Mouse (Mus musculus) kidney, adult 18-20 months (tissue): Measurements from ENCODE around the gene Rab44.
"Not testable (repeated sequence)": the region's sequence is repeated elsewhere in the genome, so short reads cannot be mapped to it uniquely, and the experiment has no call there.

Experiments used
- DNase-seq: peaks from one replicate; pipeline ENCODE4 v3.0.0; 2021

The Rab44 gene

DNA sequence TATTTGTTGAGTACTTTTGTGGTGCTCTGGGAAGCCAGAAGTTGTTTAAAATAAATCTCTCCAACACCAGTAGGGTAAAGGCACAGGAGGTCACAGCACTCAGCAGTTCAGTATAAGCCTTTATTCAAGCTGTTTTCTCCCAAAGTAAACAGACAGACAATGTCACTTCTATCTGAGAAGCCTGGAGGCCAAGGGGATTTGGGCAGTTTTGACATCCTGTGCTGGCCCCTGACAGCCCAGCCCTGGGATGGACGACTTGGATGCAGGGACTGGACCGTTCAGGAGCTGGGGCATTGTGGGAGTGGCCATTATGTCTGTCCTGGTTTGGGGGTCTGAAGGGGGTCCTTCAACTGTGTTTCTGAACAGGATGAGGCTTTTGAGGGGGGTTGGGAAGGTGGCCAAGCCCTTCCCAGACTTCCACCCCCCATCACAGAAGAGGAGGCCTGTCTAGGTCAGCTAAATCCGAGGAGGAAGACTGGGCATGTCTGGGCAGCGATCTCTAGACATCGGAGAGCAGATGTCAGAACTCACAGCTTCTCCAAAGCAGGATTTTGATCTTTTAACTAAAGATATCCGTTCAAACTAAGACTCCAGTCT lies 22.5 kb upstream of the Rab44 start:
- no peak for DNase-seq

DNA sequence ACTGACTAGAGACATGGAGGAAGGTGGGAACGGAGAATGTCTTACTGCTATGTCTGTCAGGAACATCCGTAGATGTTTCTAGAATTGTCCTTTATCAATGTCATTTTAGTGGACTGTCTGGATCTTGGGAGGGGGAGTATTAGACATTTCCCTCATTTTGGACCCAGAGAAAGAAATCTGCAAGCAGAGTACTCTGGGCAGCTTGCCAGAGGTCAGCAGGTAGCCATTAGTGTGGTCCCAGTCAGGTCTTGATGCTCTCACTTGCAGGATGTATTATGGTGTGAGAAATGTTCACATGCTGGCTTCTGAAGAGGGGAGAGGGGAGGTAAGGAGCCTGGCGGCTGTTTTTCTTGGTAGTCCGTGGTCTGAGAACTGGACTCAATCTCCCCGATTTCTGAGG lies 21.4 kb upstream of the Rab44 start:
- no peak for DNase-seq

DNA sequence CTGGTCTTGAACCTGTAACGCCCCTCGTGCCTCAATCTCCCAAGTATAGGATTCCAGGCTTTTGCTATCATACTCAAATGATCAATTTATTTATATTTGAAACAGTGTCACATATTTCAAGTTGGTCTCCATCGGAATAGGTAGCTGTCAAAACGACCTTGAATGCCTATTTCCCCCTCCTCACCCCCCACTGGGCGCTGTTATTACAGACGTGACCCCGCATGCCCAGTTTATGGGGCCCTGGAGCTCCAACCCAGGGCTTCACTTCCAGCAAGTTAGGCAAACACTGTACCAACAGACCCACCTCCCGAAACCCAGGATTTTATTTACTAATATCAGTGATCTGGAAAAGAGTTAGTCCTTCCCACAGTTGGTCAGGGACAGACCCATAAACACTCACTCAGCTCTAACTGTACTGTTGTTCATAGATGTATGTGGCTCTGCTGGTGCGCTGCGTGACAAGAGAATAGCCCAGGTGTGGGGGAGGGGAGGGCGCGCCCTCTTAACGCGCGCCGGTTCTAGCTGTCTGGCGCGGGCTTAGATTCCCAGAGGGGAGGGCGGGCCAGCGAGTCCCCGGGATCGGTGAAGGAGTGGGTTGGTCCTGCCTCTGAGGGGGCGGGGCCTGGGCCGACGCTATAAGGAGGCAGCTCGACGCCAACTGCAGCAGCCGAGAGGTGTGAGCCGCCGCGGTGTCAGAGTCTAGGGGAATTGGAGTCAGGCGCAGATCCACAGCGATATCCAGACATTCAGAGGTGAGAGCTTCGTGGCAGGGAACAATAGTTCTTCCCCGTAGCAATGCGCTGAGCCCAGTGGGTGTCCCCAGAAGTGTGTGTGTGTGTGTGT lies 20.6 kb upstream of the Rab44 start:
- DNase-seq: peak; percentile 95

DNA sequence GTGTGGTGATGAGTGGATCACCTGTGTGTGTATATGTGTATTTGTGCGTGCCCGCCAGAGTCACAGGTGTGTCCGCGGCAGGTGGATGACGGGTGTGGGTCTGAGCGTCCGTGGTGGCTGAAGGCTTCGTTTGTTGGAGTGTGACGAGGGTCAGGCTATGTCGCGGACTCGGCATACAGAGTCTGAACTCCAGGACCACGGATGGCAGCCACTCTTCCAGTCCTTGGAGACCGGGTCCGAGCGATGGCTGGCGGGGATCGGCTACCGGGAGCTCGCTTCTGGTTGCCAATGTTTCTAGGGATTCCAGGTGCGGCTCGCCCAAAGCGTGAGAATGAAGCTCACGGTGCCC lies 20.0 kb upstream of the Rab44 start:
- no peak for DNase-seq

DNA sequence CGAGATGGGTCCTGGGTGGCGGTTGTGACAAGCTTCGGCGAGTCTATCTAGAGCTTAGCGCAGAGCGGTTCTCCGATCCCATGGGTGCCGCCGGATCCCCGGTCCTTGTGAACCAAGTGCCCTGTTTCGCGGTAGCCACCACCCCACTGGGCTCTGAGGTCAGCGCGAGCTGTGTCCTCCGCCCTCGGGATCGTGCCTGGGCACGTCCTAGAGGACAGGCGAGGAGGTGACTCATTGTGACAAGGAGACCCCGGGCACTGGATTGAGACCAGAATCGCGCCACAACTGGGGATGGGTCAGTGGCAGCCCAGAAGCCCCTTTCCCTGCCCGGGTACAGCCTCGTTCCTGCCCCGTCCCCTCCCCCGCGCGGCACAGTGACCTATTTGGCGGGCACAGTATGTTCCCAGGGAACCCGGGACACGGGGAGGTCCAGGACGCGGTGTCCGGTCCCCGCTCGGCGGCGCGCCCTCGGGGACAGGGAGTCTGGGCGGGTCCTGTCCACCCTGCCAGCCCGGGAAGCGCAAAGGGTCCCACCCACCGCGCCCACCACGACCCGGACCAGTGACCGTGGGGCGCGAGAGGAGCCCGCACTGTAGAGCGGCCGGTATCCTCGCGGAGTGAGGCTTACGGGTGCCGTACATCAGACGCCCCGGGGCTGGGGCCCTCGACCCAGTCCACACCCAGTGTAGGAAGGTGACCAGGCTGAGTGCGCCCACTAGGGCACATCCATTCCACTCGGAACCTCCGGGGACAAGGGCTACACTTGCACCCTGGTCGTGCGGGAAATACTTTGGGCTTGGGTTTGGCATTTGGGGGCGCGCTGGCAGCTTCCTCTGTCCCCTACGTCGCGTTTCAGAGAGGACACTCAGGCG lies 19.4 kb upstream of the Rab44 start:
- peak; percentile 88 for DNase-seq

DNA sequence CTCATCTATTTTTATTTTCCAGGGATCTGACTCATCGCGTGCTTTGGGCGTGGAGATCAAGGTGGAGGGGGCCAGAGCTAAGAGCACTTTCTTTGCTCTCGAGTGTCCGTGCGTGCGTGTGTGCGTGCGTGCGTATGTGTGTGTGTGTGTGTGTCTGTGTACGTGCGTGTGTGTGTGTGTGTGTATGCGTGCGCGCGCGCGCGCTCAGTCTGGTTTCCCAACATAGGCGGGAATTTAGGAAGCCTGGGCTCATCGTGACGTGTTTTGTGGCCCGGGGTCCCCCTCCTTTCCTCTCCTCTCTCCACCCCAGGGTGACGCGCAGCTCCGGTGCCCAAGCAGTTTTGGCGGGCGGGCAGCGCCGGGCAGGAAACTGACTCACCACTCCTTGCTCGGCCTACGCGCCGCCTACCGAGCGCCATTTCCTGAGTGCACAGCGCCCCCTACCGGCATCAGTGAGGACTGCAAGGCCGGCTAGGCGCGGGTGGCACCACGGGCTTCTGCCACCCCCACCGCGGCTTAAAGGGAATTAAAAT lies 18.7 kb upstream of the Rab44 start:
- DNase-seq: peak; percentile 95

DNA sequence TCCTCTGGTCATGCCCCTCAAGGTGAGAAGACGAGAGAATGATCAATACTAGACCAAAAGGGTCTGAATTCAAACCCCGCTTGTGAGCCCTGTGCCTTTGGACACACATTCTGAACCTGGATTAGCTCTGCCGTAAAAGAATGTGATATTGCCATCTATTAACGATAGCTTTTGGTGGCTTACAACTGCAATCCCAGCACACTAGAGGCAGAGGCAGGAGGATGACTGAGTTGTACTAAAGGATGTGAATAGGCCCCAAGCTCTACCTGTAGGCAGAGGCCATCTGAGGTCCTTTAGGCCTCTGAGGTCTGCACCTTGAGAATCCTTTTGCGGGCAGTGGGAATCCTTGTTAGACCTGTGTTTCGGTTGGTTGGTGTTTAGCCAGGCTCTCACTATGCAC lies 17.7 kb upstream of the Rab44 start:
- DNase-seq: no peak

DNA sequence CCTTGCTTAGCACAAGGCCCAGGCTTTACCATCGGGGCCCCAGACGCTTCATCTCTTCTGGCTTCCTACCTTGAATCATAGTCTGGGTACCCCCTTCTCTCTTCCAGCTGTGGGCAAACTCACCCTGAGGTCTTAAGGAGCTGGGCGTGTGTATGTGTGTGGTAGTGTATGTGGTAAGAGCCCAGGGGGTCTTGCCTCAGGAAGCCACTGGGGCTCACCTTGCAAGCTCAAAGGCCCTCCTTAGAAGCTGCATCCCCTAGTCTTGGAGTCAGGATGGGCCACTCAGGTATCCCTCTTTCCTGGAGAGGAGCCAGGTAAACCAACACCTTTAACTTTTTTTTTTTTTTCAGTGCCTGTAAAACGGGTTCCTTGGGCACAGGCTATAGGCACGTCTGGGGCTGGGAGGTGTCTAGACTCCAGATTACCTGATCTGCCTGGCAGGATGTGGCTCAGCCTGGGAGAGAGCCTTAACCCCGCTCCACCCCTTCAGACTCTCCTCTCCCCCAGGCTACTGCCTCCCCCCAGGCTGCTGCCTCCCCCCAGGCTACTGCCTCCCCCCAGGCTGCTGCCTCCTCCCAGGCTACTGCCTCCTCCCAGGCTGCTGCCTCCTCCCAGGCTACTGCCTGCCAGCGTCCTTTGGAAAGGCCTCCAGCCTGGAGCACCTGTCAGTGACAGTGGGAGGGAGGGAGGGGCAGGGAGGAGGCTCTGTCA lies 16.9 kb upstream of the Rab44 start:
- no peak for DNase-seq

DNA sequence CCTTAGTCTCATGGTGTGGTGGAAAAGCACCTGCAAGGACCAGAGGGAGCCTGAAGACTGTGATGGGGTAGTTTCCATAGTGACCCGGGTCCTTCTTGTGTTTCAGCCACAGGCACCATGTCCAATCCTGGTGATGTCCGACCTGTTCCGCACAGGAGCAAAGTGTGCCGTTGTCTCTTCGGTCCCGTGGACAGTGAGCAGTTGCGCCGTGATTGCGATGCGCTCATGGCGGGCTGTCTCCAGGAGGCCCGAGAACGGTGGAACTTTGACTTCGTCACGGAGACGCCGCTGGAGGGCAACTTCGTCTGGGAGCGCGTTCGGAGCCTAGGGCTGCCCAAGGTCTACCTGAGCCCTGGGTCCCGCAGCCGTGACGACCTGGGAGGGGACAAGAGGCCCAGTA lies 15.7 kb upstream of the Rab44 start:
- no peak for DNase-seq

DNA sequence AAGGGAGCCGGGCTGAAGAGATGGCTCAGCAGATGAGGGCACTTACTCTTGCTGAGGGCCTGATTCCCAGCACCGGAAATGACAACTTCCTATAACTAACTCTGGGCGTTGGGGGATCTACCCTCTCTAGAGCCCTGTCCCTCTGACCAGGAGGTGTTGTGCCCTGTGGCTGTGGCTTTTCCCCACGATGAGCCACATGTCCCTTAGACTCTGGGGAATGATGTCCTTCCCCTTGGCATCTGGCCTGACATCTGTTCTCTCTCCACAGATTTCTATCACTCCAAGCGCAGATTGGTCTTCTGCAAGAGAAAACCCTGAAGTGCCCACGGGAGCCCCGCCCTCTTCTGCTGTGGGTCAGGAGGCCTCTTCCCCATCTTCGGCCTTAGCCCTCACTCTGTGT lies 14.9 kb upstream of the Rab44 start:
- no peak for DNase-seq

DNA sequence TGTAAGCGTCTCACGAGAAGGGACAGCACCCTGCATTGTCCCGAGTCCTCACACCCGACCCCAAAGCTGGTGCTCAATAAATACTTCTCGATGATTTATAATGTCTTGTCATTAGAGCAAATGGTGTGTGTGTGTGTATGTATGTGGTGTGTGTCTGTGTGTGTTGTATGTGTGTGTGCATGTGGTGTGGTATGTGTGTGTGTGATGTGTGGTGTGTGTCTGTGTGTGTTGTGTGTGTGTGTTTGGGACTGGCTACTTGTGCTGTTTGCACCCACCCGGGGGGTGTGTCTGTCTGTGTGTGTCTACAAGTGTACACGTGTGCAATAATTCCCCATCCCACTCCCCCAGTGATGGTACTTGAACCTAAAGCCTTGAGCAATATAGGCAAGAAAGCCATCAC lies 13.3 kb upstream of the Rab44 start:
- DNase-seq: no peak

DNA sequence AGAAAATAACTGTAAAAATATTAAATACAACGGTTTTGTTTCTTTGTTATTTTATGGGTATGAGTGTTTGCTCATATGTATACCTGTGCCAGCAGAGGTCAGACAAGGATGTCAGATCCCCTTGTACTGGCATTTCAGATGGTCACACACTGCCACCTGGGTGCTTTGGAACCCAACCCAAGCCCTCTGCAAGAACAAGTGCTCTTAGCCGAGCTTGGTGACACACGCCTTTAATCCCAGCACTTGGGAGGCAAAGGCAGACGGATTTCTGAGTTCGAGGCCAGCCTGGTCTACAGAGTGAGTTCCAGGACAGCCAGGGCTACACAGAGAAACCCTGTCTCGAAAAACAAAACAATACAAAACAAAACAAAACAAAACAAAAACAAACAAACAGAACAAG lies 3.6 kb upstream of the Rab44 start:
- not testable (repeated sequence) for DNase-seq

DNA sequence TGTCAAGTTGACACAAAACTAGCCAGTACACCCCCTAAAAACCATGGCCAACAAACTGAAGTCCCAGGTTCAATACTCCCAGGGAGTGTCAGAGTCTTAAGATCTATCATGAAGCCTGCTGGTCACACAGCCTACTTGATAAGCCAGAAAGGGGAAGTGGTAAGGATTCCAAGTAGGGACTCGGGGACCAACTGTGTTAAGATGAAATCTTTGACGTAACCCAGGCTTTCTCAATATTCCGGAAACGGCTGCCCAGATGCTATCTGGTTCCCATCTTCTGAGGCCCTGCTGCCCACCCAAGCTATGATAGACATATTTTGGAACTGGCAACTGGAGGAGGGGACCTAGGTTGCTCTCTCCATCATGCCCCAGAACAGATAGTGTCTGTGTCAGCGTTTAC lies 2.6 kb upstream of the Rab44 start:
- DNase-seq: no peak

DNA sequence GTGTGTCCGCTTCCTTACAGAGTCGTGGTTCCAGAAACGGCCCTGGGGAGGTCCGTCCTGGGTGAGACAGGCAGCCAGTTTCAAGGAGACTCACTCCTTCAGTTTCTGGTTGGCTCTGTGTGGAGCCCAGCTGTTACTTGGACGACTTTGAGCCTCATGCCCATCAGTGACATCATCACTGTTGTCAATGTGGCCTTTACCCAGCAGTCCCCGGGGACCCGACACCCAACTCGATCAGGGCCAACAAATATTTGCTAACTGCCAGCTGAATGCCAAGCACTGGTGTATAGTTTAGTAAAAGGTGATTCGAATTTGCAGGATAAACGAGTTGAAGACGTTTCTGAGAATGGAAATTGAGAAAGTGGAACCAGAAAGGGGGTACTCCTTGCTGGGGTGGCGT lies 2.1 kb downstream of the Rab44 start:
- DNase-seq: no peak

DNA sequence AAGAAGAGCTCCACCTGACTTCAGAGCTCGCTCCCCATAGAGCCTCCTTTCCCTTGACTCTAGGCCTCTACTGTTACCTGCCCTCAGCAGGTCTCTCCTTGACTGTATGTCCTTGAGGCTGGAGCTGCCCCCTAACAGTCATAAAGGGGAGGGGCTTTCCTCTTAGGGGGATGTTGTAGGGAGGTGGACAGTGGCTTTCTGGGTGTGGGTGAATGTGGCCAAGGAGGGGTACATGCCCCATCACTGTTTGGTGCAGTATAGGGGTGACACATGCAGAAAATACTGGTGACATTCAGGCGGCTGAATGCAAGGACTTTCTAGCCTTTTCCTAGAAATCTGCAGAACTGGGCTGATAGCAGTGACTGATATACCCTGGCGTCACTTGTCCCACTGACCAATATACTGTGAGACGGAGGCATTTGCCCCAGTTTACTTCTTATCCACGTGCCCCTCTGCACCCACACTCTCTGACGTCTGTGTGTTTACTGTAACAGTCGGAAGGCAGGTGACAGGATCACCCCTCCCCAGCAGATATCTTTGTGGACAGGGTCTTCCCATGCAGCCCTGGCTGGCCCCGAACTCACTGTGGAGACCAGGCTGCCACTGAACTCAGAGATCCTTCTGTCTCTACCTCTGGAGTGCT lies 3.2 kb downstream of the Rab44 start:
- DNase-seq: no peak

DNA sequence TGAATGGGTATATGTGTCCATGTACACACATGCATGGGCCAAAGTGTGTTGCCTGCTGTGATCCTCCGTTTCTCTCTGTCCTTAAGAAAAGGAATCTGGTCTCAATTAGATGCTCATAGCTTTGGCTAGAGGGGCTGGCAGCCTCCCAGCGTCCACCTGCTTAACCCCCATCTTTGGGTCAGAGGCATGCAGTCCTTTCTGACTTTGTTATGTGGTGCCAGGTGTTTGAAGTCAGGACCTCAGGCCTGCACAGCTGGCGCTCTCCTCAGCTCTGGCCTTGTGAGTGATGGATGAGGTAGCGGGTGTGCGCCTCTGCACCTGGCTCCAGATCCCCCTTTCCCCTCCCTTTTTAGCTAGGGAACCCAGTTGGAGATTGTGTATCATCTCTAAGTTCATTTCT lies 4.1 kb downstream of the Rab44 start:
- no peak for DNase-seq

DNA sequence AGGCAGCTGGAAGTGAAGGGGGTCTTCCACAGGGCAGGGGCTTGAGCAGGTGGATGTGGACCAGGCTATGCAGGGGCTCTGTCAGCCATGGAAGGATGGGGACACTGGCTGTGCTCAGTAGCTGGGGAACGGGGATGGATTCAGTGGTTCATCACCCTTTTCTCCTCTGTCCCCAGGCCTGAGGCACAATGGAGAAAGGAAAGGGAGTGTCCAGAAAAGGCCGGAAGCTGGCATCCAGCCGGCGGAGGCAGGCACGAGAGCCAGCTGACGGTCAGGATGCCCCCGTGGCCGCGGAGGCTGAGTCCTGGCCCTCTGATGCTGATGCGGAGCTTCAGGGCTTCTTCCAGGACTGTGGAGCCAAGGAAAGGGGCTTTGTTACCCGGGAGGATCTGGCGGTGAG lies 6.7 kb downstream of the Rab44 start:
- peak; percentile 46 for DNase-seq

DNA sequence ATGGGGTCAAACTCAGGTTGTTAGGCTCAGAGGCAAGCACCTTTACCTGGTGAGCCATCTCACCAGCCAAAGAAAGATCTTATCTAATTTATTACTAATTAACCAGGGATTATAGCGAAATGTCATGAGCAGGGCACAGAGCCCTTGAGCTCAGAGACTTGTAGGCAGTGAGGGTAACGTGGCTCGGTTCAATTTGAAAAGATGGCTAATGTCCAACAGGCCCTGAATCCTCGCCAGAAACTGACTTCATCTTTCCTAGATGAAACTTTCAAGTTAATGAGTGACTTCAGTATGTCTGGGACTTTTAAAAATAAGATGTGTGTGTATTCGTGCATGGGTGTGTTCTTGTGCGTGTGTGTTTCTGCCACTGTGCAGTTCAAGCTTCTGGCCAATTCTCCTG lies 8.9 kb downstream of the Rab44 start:
- peak; percentile 87 for DNase-seq

DNA sequence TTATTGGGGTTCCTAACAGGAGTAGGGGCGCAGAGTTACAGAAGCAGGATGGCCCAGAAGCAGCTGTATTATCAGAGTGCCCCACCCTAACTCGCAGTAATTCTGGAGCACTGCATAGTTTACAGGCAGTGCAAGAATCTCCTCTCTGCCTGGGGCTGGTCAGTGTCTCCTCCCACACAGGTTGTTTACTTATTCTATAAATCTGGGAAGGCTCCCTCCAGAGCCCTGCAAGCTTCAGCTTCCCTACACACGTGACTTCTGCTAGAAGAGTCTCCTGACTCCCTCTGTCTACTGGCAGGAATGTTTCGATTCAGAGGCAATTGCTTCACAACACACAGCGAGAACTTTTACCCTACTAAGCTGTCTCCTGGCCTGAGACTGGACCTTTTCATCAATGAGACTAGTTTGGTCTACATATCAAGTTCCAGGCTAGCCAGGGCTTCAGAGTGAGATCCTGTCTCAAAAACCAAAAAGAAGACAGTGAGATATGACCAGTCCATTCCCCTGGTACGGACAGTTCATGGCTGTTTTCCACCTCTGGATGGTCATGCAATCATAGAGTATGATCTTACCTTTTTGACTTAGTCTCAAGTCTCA lies 9.7 kb downstream of the Rab44 start:
- DNase-seq: peak; percentile 24

DNA sequence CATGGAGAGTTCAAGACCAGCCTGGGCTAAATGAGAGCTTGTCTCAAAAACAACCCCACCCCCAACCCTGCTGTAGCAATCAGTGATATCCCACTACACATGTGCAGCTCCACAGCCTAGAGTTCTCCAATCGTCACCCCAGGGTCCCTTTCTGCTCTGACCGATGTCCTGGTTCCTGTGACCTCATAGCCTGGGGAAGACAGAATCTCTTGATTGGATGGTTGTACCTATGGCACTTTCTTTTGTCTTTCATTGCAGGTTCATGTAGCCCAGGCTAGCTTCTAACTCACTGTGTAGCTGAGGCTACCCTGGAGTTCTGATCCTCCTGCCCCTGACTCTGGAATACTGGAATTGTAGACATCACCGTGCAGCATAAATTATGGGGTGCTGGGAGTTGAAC lies 12.6 kb downstream of the Rab44 start:
- no peak for DNase-seq

DNA sequence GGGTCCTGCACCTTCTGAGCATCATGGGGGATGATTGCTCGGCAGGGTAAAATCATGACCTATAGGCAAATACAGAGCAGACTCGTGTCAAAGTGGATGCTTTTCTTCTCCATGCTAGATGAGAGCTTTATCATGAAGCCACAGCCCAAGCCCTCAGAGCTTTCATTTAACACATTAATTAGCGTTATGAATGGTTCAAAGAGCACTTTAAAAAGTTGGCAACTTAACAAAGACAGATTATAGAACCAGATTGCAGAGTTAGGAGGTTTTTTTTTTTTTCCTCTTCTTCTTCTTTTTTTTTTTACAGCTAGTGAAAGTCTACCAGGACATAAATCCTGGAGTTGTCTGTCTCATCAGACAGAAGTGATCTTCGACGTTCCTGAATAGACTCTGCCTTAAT lies 15.4 kb downstream of the Rab44 start:
- no peak for DNase-seq

DNA sequence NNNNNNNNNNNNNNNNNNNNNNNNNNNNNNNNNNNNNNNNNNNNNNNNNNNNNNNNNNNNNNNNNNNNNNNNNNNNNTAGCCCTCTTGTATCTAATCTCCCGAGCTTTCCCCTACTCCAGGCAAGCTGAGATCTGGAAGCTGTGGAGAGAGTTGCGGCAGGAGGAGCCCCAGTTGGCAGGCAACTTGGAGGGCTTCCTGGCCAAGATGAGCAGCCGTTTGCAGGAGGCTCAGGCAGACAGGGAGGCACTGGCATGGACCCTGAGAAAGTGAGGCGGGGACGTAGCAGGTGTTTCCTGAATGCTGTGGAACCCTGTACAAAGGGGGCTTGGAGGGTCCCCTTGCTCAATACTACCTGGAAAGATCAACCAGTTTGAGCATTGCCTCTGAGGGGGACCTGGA lies 21.1 kb downstream of the Rab44 start:
- no peak for DNase-seq
